Mouse (Mus musculus): ENCODE measurements around the gene Rab15. TPM values are rescaled to one million over a fixed set of nuclear protein-coding genes. Genes with fewer than 3 reads are reported as not detected.

Rab15 gene
- total and polyA plus RNA-seq, 2 experiments from 2014 or later = 1.1 to 1.7 TPM

- no peak for TF ChIP-seq EP300 (IDR thresholded peaks at IDR 0.05; ENCODE audit: low read depth)
- TF ChIP-seq CTCF (IDR thresholded peaks at IDR 0.05; ENCODE audit: low read depth) = no peak
- Histone ChIP-seq H3K4me1 (ENCODE audit: control insufficient read depth, insufficient read depth) (no peaks in the 10 kb centered on the region), H3K4me2 (ENCODE audit: low read depth, low read length) (no peak overlapping the region), H3K27me3 (ENCODE audit: control insufficient read depth, insufficient read depth, low read length) (no peaks in the 10 kb centered on the region), H3K4me3 (ENCODE audit: low read depth, low read length) (no peak overlapping the region), H3K36me3 (replicated peaks; ENCODE audit: control insufficient read depth, insufficient read depth, low read length) (no peaks in the 10 kb centered on the region), H3K27ac (ENCODE audit: low read depth) (no peak overlapping the region), H3K9ac (replicated peaks; ENCODE audit: low read depth, low read length) (no peak overlapping the region), H3K9me3 (replicated peaks; ENCODE audit: control insufficient read depth, low read length) (no peaks in the 10 kb centered on the region)
- 84% methylated on average over 5 of the region's 5 CpGs for WGBS
- DNase-seq (ENCODE audit: low spot score) (no peak), ATAC-seq (ENCODE audit: insufficient read depth, low read depth) (no peak)
Measured at GRCm38 (mm10) chr12:76810491-76810890, 12.2 kb downstream of the Rab15 start.

- Histone ChIP-seq H3K27me3 (ENCODE audit: control insufficient read depth, insufficient read depth, low read length) (no peaks in the 10 kb centered on the region), H3K4me2 (ENCODE audit: low read depth, low read length) (no peak overlapping the region), H3K4me1 (ENCODE audit: control insufficient read depth, insufficient read depth) (peaks cover 4% of the 10 kb centered on the region; the same call in 1 of the 2 replicates), H3K9me3 (replicated peaks; ENCODE audit: control insufficient read depth, low read length) (no peaks in the 10 kb centered on the region), H3K27ac (ENCODE audit: low read depth) (no peak overlapping the region), H3K4me3 (ENCODE audit: low read depth, low read length) (no peak overlapping the region), H3K9ac (replicated peaks; ENCODE audit: low read depth, low read length) (no peak overlapping the region), H3K36me3 (replicated peaks; ENCODE audit: control insufficient read depth, insufficient read depth, low read length) (no peaks in the 10 kb centered on the region)
- DNase-seq (ENCODE audit: low spot score) = no peak
- TF ChIP-seq EP300 (IDR thresholded peaks at IDR 0.05; ENCODE audit: low read depth) = no peak
- no peak for TF ChIP-seq CTCF (IDR thresholded peaks at IDR 0.05; ENCODE audit: low read depth)
- WGBS = 64% methylated on average over 10 of the region's 10 CpGs
- ATAC-seq (ENCODE audit: insufficient read depth, low read depth) = no peak
Measured at GRCm38 (mm10) chr12:76807796-76808195, 14.9 kb downstream of the Rab15 start.

- H3K9ac ChIP-seq (replicated peaks; ENCODE audit: low read depth, low read length) = no peak overlapping the region
- DNase-seq (ENCODE audit: low spot score) (no peak), ATAC-seq (ENCODE audit: insufficient read depth, low read depth) (no peak)
- no peaks in the 10 kb centered on the region for H3K27me3 ChIP-seq (ENCODE audit: control insufficient read depth, insufficient read depth, low read length)
- H3K4me3 ChIP-seq (ENCODE audit: low read depth, low read length) = no peak overlapping the region
- H3K27ac ChIP-seq (ENCODE audit: low read depth) = no peak overlapping the region
- no peak overlapping the region for H3K4me2 ChIP-seq (ENCODE audit: low read depth, low read length)
- TF ChIP-seq EP300 (IDR thresholded peaks at IDR 0.05; ENCODE audit: low read depth) (no peak), CTCF (IDR thresholded peaks at IDR 0.05; ENCODE audit: low read depth) (no peak)
- no peaks in the 10 kb centered on the region for H3K36me3 ChIP-seq (replicated peaks; ENCODE audit: control insufficient read depth, insufficient read depth, low read length)
- 77% methylated on average over 10 of the region's 10 CpGs for WGBS
- H3K4me1 ChIP-seq (ENCODE audit: control insufficient read depth, insufficient read depth) = peaks cover 4% of the 10 kb centered on the region; the same call in 1 of the 2 replicates
- H3K9me3 ChIP-seq (replicated peaks; ENCODE audit: control insufficient read depth, low read length) = no peaks in the 10 kb centered on the region
Measured at GRCm38 (mm10) chr12:76805056-76805811, 17.5 kb downstream of the Rab15 start.

- TF ChIP-seq CTCF (IDR thresholded peaks at IDR 0.05; ENCODE audit: low read depth) = peak; percentile 84
- no peak for TF ChIP-seq EP300 (IDR thresholded peaks at IDR 0.05; ENCODE audit: low read depth)
- H3K27ac ChIP-seq (ENCODE audit: low read depth) = no peak overlapping the region
Measured at GRCm38 (mm10) chr12:76803700-76804252, 18.9 kb downstream of the Rab15 start.

GRCm38 (mm10) chr12:76803028-76803427 is 19.7 kb downstream of the Rab15 start:
- Histone ChIP-seq H3K27me3 (ENCODE audit: control insufficient read depth, insufficient read depth, low read length) (no peaks in the 10 kb centered on the region), H3K36me3 (replicated peaks; ENCODE audit: control insufficient read depth, insufficient read depth, low read length) (no peaks in the 10 kb centered on the region), H3K4me3 (ENCODE audit: low read depth, low read length) (no peak overlapping the region), H3K27ac (ENCODE audit: low read depth) (no peak overlapping the region), H3K9ac (replicated peaks; ENCODE audit: low read depth, low read length) (no peak overlapping the region), H3K4me1 (ENCODE audit: control insufficient read depth, insufficient read depth) (peaks cover 4% of the 10 kb centered on the region; the same call in 1 of the 2 replicates), H3K9me3 (replicated peaks; ENCODE audit: control insufficient read depth, low read length) (no peaks in the 10 kb centered on the region), H3K4me2 (ENCODE audit: low read depth, low read length) (no peak overlapping the region)
- WGBS = 62% methylated on average over 10 of the region's 10 CpGs
- DNase-seq (ENCODE audit: low spot score) (no peak), ATAC-seq (ENCODE audit: insufficient read depth, low read depth) (no peak)
- TF ChIP-seq EP300 (IDR thresholded peaks at IDR 0.05; ENCODE audit: low read depth) (no peak), CTCF (IDR thresholded peaks at IDR 0.05; ENCODE audit: low read depth) (no peak)

More at GRCm38 (mm10) chr12:76803700-76804252, 18.9 kb downstream of the Rab15 start:
- no peak overlapping the region for H3K4me2 ChIP-seq (ENCODE audit: low read depth, low read length)
- no peak overlapping the region for H3K9ac ChIP-seq (replicated peaks; ENCODE audit: low read depth, low read length)
- DNase-seq (ENCODE audit: low spot score) (peak; percentile 42), ATAC-seq (ENCODE audit: insufficient read depth, low read depth) (peak; percentile 82)
- WGBS = 36% methylated on average over 7 of the region's 7 CpGs
- H3K36me3 ChIP-seq (replicated peaks; ENCODE audit: control insufficient read depth, insufficient read depth, low read length) = no peaks in the 10 kb centered on the region
- H3K4me1 ChIP-seq (ENCODE audit: control insufficient read depth, insufficient read depth) = peaks cover 4% of the 10 kb centered on the region; the same call in 1 of the 2 replicates
- H3K4me3 ChIP-seq (ENCODE audit: low read depth, low read length) = no peak overlapping the region
- no peaks in the 10 kb centered on the region for H3K9me3 ChIP-seq (replicated peaks; ENCODE audit: control insufficient read depth, low read length)
- H3K27me3 ChIP-seq (ENCODE audit: control insufficient read depth, insufficient read depth, low read length) = no peaks in the 10 kb centered on the region

Data from heart, postnatal 0 days (tissue).